Mouse (Mus musculus) embryonic facial prominence, embryonic 12.5 days (tissue): ENCODE results near the gene Mpc1. TPM values are rescaled to one million over a fixed set of nuclear protein-coding genes. Genes with fewer than 3 reads are reported as not detected.

Source experiments
- ATAC-seq: fragments of 200-750 bp; cut with Nextera tagmentation; 2 replicates; pipeline ENCODE4 v1.8.0; 2017; ENCODE audit not compliant: insufficient number of reproducible peaks, insufficient read depth, low FRiP score, low TSS enrichment
- H3K27ac ChIP-seq: fragments of 300-500 bp; sonication (generic); 2 replicates; pipeline ENCODE4 v1.5.1; 2016; ENCODE audit warnings: mild to moderate bottlenecking
- H3K27me3 ChIP-seq: fragments of 300-500 bp; sonication (generic); 2 replicates; pipeline ENCODE4 v1.6.1; 2016; ENCODE audit warnings: mild to moderate bottlenecking, moderate library complexity
- H3K36me3 ChIP-seq: fragments of 300-500 bp; sonication (generic); 2 replicates; pipeline ENCODE4 v1.6.1; 2016; ENCODE audit warnings: mild to moderate bottlenecking
- H3K4me1 ChIP-seq: fragments of 300-500 bp; sonication (generic); 2 replicates; pipeline ENCODE4 v1.6.1; 2016
- H3K4me2 ChIP-seq: fragments of 300-500 bp; sonication (generic); replicated peaks from 2 replicates; pipeline ENCODE4 v1.6.1; 2016; ENCODE audit warnings: mild to moderate bottlenecking, moderate library complexity
- H3K4me3 ChIP-seq: fragments of 300-500 bp; sonication (generic); 2 replicates; pipeline ENCODE4 v1.5.1; 2016; ENCODE audit warnings: mild to moderate bottlenecking
- H3K9ac ChIP-seq: fragments of 300-500 bp; sonication (generic); 2 replicates; pipeline ENCODE4 v1.6.1; 2016; ENCODE audit warnings: mild to moderate bottlenecking, moderate library complexity
- H3K9me3 ChIP-seq: fragments of 300-500 bp; sonication (generic); 2 replicates; pipeline ENCODE4 v1.6.1; 2016; ENCODE audit warnings: mild to moderate bottlenecking, moderate library complexity
- WGBS: fragments of 180-500 bp; shearing (Covaris S2); methylation state at CpG from one replicate; pipeline ENCODE4 v1.1.7; 2016; 5-methylcytosine and 5-hydroxymethylcytosine counted together
- polyA plus RNA-seq: library from polyadenylated mRNA; unstranded; fragments of >200 nt; fragmentation: Nextera tagmentation; extraction: Ambion mirVana; gene quantifications from 2 replicates; pipeline ENCODE4 v1.2.1, GENCODE M21; 2016

Mpc1 gene
- polyA plus RNA-seq: 122 and 129 TPM in 2 replicates

DNA sequence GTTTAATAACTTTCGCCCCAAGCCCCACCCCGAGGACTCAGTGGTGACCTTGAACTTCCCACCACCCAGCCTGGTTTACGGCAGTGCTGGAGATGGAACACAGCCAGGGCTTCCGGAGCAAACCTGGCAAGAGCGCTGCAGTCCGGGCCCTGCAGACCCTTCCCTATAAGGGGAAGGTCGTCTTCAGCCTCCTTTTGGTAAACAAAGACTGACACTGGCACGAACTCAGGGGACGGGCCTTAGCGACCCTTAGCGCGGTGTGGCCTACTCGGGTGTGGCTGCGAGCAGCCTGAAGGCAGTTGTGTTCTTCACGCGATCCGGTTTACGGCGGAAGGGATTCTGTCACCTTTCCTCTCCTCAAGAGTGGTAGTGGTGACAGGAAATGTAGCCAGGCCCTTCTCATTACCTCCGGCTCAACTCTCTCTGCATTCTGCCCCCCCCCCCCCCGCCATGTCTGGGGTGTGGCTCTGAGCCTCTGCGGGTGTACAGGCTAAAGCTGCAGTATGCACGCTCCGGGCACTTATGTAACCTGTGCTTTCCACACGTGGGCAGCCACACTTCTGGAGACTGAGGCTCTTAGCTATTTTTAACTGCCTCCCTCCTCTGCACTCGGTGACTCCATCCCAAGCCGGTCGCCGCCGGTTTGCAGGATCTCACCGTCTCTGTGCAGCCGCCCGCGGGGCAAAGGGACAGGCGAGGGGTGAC, at the start of gene Mpc1:
TSS of gene Mpc1 (plus strand) at position 84 of the 705 bp plus-strand sequence.
- Histone ChIP-seq H3K4me3 (peak within 1 kb of the TSS; percentile 67), H3K27ac (peak within 1 kb of the TSS; percentile 87), H3K4me2 (peak within 1 kb of the TSS; percentile 99), H3K36me3 (no peaks in the 10 kb centered on the region), H3K9me3 (no peaks in the 10 kb centered on the region), H3K27me3 (no peaks in the 10 kb centered on the region), H3K4me1 (0 out of 2 replicates have a peak, but pooled peaks cover 3% of the 10 kb centered on the region), H3K9ac (peak within 1 kb of the TSS; percentile 64)
- peak; percentile 77 for ATAC-seq
- WGBS: 2% methylated on average over 34 of the region's 35 CpGs

DNA sequence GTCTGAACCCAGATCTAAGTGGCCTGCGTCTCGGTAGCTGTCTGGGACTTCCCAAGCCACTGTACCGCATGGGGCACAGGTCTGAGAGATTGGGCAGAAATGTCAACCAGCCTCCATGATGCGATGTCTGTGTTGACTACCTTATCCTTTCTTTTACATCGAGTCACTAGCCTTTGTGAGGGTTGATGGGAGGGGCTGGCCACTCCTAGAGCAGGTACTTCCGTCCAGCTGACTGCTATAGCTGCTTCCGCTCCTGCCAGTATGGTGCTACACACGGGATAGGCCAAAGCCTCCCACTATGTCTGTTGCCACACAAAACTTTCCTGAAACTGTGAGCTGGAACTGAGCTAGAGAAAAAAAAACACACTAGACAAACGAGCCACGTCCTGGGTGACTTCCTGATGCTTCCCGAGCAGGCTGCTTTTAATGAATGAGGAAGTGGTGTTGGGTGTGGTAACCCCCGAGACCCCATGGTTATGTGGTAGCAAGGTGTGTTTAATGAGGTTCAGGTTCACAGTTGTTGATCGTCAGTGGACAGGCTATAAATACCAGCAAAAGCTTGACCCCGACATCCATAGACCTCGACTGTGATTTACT, 49.0 kb upstream of the Mpc1 start:
- Histone ChIP-seq H3K4me2 (no peak overlapping the region), H3K36me3 (no peaks in the 10 kb centered on the region), H3K27me3 (no peaks in the 10 kb centered on the region), H3K9me3 (no peaks in the 10 kb centered on the region), H3K4me1 (no peaks in the 10 kb centered on the region), H3K4me3 (no peak overlapping the region), H3K9ac (no peak overlapping the region), H3K27ac (no peak overlapping the region)
- no peak for ATAC-seq
- WGBS: 74% methylated on average over 15 of the region's 15 CpGs

DNA sequence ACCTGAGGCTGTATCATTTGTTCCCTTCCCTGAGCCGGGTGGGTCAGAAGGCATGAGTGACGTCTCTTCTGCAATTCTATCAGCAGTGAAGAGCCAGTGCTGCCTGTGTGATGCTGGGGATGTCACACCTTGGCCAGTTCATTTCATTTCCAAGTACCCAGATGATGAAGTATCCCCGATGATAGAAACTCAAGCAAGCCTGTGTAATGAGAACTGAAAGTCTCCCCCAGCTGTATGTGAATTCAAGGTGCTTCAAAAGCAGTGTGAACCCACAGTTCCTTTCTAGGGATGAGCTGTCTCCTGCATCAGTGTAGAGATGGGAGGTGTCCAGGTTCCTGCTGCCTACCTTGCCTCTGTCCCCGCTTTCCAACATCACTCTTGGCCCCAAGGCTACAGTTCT, 48.2 kb upstream of the Mpc1 start:
- Histone ChIP-seq H3K9me3 (no peaks in the 10 kb centered on the region), H3K27me3 (no peaks in the 10 kb centered on the region), H3K4me1 (no peaks in the 10 kb centered on the region), H3K9ac (no peak overlapping the region), H3K4me2 (no peak overlapping the region), H3K4me3 (no peak overlapping the region), H3K36me3 (no peaks in the 10 kb centered on the region), H3K27ac (no peak overlapping the region)
- 72% methylated on average over 4 of the region's 4 CpGs for WGBS
- ATAC-seq: no peak

DNA sequence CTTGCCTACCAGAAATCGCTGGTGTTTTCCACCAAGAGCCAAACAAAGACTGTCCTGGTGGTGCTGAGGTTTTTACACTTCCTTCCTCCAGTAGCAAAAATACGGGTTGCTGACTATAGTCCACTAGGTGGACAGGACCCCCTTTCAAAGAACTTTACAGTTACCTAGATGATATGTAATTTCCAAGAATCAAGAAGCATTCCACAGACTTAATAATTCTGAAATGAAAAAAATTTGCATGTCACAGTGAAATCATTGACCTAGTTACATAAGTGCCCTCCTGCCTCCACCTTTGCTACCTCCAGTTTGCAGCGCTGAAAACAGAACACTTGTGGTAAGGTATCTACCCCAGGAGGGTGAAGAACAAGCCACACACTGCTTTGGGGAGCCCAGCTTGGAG, 47.0 kb upstream of the Mpc1 start, which contains the start of gene Ccr6:
TSS of gene Ccr6 (plus strand) at position 301 of the 400 bp plus-strand sequence.
- Histone ChIP-seq H3K27ac (no peak within 1 kb of the TSS), H3K9me3 (no peaks in the 10 kb centered on the region), H3K36me3 (no peaks in the 10 kb centered on the region), H3K4me1 (no peaks in the 10 kb centered on the region), H3K4me2 (no peak within 1 kb of the TSS), H3K9ac (no peak within 1 kb of the TSS), H3K27me3 (no peaks in the 10 kb centered on the region), H3K4me3 (no peak within 1 kb of the TSS)
- no peak for ATAC-seq
- WGBS: 84% methylated on average over 3 of the region's 3 CpGs

DNA sequence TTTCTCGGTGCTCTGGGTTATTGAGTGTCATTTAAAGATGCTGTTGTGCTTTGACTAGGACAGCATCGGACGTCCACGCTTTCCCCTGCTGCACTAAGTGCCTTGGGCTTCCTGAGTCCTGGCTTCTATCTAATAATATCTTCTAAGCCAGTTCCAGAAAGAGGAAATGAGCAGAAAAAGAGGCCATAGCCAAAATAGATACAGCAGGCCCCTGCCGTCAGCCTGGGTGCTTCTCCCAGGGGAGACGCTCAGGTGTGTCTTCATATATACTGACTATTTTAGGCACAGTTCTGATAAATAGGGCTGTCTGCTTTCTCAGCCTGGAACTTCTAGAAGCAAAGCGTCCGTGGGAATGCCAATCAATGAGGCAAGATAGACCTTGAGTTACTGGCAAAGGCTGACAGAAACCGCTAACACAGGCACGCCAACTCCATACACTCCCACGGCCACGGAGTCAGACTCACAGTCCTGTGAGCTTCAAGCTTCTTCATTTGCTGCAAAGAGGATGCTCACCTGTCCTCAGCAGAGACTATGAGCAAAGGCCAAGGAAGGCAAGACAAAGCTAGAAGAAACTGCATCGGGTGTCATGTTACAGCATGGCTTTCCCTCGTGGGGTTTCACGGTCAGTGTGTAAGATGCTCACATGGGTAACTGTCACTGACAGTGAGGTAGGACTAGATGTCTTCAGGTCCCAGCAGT, 44.5 kb upstream of the Mpc1 start:
- Histone ChIP-seq H3K27me3 (no peaks in the 10 kb centered on the region), H3K36me3 (no peaks in the 10 kb centered on the region), H3K9ac (no peak overlapping the region), H3K4me3 (no peak overlapping the region), H3K27ac (no peak overlapping the region), H3K4me1 (no peaks in the 10 kb centered on the region), H3K9me3 (no peaks in the 10 kb centered on the region), H3K4me2 (no peak overlapping the region)
- ATAC-seq: no peak
- WGBS: 78% methylated on average over 15 of the region's 15 CpGs

- Histone ChIP-seq H3K27ac (no peak overlapping the region), H3K4me2 (no peak overlapping the region), H3K4me1 (no peaks in the 10 kb centered on the region), H3K9me3 (no peaks in the 10 kb centered on the region), H3K27me3 (no peaks in the 10 kb centered on the region), H3K9ac (no peak overlapping the region), H3K36me3 (no peaks in the 10 kb centered on the region), H3K4me3 (no peak overlapping the region)
- ATAC-seq: no peak
- 79% methylated on average over 3 of the region's 3 CpGs for WGBS
Measured at GRCm38 (mm10) chr17:8239561-8239960, 43.1 kb upstream of the Mpc1 start.

DNA sequence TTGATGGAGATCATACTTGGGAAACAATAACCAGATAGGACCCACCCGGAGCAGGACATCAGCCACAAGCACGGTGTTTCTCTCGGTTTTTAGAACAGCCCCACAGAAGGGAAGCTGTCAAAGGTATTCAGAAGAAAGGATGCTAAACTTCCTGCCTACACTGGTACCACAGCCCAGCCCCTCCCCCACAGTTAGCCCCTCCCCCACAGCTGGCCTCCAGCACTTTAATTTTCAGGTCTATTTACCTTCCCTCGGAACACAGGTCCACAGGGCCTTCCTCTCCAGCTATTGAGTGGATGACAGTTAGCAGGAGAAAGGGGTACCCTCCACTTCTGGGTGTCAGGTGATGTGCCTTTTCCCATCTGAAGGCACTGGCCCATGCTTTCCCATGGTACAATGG, 42.2 kb upstream of the Mpc1 start:
- H3K36me3 ChIP-seq: no peaks in the 10 kb centered on the region
- no peak overlapping the region for H3K27ac ChIP-seq
- no peak overlapping the region for H3K4me3 ChIP-seq
- H3K9me3 ChIP-seq: no peaks in the 10 kb centered on the region
- WGBS: 58% methylated on average over 4 of the region's 4 CpGs
- H3K9ac ChIP-seq: no peak overlapping the region
- H3K4me2 ChIP-seq: no peak overlapping the region
- H3K27me3 ChIP-seq: no peaks in the 10 kb centered on the region
- H3K4me1 ChIP-seq: no peaks in the 10 kb centered on the region
- ATAC-seq: no peak

DNA sequence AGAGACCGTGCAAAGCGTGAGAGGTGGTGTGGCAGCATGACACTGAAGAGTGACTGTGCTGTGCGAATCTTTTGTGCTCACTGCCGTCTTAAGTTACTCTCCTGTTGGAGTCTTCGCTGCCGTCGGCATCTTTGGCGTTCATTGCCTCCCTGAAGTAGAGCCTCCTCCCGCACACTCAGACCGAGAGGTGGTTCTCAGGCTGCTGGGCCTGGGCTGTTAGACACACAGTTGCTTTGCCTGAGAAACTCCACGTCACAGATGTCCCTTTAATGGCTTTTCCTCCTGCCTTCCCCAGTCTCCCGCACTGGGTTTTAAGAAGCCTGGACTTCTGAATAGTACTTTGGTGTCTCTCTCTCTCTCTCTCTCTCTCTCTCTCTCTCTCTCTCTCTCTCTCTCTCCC, 41.1 kb upstream of the Mpc1 start:
- no peaks in the 10 kb centered on the region for H3K27me3 ChIP-seq
- no peaks in the 10 kb centered on the region for H3K9me3 ChIP-seq
- H3K36me3 ChIP-seq: no peaks in the 10 kb centered on the region
- no peak for ATAC-seq
- no peaks in the 10 kb centered on the region for H3K4me1 ChIP-seq
- H3K9ac ChIP-seq: no peak overlapping the region
- H3K4me2 ChIP-seq: no peak overlapping the region
- no peak overlapping the region for H3K27ac ChIP-seq
- 65% methylated on average over 12 of the region's 12 CpGs for WGBS
- no peak overlapping the region for H3K4me3 ChIP-seq

- no peak for ATAC-seq
- 87% methylated on average over 11 of the region's 11 CpGs for WGBS
- Histone ChIP-seq H3K9ac (no peak overlapping the region), H3K4me1 (no peaks in the 10 kb centered on the region), H3K36me3 (no peaks in the 10 kb centered on the region), H3K9me3 (no peaks in the 10 kb centered on the region), H3K27ac (no peak overlapping the region), H3K27me3 (no peaks in the 10 kb centered on the region), H3K4me2 (no peak overlapping the region), H3K4me3 (no peak overlapping the region)
Measured at GRCm38 (mm10) chr17:8242186-8242585, 40.5 kb upstream of the Mpc1 start.

DNA sequence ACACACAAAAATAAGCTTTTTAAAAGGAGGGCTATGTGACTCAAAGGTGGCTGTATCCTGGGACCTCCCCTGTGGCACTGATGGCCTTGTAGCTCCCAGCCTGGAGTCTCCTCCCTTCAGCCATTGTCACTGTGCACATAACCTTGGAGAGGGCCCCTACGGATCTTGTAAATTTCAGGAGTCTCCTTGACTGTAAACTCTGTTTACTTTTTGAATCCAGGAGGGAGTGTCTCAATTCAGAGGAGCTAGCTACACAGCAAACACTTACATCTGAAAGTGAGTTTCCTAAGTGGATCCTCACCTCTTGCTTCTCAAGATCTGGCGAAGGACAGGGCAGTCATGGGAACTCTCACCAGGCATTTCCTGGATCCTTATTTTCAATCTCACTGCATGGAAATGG, 38.6 kb upstream of the Mpc1 start:
- no peak overlapping the region for H3K27ac ChIP-seq
- no peak overlapping the region for H3K9ac ChIP-seq
- ATAC-seq: no peak
- no peaks in the 10 kb centered on the region for H3K27me3 ChIP-seq
- no peaks in the 10 kb centered on the region for H3K4me1 ChIP-seq
- WGBS: 81% methylated on average over 2 of the region's 2 CpGs
- H3K4me2 ChIP-seq: no peak overlapping the region
- H3K36me3 ChIP-seq: no peaks in the 10 kb centered on the region
- H3K9me3 ChIP-seq: no peaks in the 10 kb centered on the region
- H3K4me3 ChIP-seq: no peak overlapping the region

DNA sequence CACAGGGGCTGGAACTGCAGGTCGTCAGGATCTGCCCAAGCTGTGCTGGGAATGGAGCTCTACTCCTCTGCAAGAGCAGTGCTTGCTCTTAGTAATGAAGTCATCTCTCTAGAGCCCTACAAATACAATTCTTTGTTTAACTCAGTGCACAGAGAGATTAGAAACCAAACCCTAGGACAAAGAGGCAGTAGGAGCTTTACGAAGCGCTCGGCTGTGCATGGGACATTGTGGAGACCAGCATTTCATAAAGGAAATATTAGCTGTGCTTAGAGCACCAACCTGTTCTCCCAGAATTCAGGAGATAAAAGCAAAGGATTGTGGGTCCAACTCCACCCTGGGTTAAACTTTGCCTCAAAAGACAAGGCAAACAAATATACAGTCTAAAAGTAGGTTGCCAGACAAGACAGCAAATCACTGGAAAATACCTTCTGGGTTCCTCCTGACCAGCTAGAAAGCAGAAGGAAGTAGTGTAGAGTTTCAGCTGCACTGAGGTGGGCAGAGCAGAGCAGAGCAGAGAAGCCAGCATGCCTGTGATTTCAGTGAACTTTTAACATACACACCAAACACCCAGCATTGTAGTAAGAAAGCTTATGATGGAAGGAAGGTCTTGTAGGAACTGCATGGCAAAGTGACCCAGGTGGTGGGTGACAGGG, 36.5 kb upstream of the Mpc1 start:
- Histone ChIP-seq H3K27me3 (no peaks in the 10 kb centered on the region), H3K4me2 (no peak overlapping the region), H3K27ac (no peak overlapping the region), H3K9ac (no peak overlapping the region), H3K9me3 (no peaks in the 10 kb centered on the region), H3K36me3 (no peaks in the 10 kb centered on the region), H3K4me3 (no peak overlapping the region), H3K4me1 (no peaks in the 10 kb centered on the region)
- 76% methylated on average over 4 of the region's 4 CpGs for WGBS
- ATAC-seq: no peak
